Mouse (Mus musculus) ES-CJ7 (cell line): ENCODE data around the gene Gm3115.
"Not testable (repeated sequence)": the region's sequence is repeated elsewhere in the genome, so short reads cannot be mapped to it uniquely, and the experiment has no call there.

Source experiments
- DNase-seq: peaks from one replicate; pipeline ENCODE4 v3.0.0; 2011; ENCODE audit warnings: low read depth, low spot score

Gene Gm3115

GRCm38 (mm10) chr14:4083820-4084219 is at the start of gene Gm3115:
Gene Gm3115, plus strand, starts transcription at chr14:4084120.
- not testable (repeated sequence) for DNase-seq

- peak; percentile 2 for DNase-seq
Measured at GRCm38 (mm10) chr14:4110426-4110825, 26.5 kb downstream of the Gm3115 start, which contains the start of gene Gm8108. Gene Gm8108, plus strand, starts transcription at chr14:4110526.

GRCm38 (mm10) chr14:4141646-4142045 is 57.7 kb downstream of the Gm3115 start:
- not testable (repeated sequence) for DNase-seq
